Mouse (Mus musculus) adrenal gland, postnatal 10 days (tissue): ENCODE results near the gene Mgam. TPM values are rescaled to one million over a fixed set of nuclear protein-coding genes. Genes with fewer than 3 reads are reported as not detected.
"Not testable (repeated sequence)": the region's sequence is repeated elsewhere in the genome, so short reads cannot be mapped to it uniquely, and the experiment has no call there.

Experiments
- DNase-seq: peaks from one replicate; pipeline ENCODE4 v3.0.0; 2021; ENCODE audit warnings: mixed read lengths
- long read RNA-seq, 2 experiments: library from polyadenylated mRNA; stranded (forward); transcript quantifications; one replicate each; pipeline ENCODE4 v2.0.0; 2021
- total RNA-seq, 2 experiments: library from RNA; stranded (reverse); gene quantifications; 2 replicates each; pipeline ENCODE4 v1.2.3; 2021

The Mgam gene
- total RNA-seq, result 10 to 100 TPM in 1 of 2 experiments, 1 to 10 TPM in 1; 6.8 to 11.1 TPM
- long read RNA-seq, experiment 1, result 0 reads
- long read RNA-seq, experiment 2, partial matches to known transcripts, result 2 of 2 reads
- long read RNA-seq, experiment 2, other reads (novel, unspliced or antisense), result 0 of 2 reads

DNA sequence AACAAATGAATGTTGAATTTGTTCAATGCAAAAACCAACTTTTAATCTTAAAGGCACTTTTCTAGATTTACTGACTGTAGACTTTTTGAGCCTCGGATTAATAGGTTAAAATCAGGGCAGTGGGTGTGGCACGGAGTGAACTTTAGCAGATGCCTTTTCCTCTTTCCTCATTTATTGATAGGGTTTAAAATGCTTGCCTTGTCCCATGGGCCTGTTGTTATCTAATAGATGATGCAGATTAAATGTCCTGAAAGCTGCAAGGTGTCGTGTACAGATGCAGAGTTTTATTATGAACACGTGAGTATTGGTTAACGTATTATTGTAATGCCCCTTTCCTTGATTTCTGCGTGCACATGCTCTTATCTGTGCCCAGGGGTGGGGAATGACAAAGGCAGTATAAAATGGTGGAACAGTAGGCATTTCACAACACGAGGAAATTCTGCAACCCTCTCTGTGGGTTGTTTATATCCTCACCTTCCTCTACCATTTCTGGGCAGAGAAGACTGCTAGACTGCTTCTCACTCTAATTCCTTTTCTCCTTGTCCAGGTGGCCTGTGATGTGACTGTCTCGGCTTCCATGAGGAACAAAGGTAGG is at the start of gene Mgam:
Gene Mgam, plus strand, starts transcription at position 426 of the 595 bp plus-strand sequence.
- no peak for DNase-seq

DNA sequence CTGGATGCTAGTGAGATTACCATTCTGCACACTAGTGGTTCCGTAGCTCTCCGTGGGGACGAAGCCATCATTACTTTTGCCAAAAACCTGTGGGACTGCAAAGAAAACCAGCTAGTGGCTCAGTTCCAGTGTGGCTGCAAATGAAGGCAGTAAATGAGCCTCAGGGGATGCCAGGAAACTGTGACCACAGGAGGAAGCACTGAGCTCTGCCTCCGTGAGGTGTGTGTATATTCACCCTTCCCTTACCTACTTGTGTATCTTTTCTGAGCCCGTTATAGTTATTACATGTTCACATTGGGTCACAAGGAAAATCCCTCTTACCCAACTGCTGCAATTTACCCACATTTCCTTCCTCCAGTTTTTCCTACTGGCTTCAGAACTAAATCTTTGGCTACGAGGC is 44.3 kb upstream of the Mgam start:
- DNase-seq, result no peak

DNA sequence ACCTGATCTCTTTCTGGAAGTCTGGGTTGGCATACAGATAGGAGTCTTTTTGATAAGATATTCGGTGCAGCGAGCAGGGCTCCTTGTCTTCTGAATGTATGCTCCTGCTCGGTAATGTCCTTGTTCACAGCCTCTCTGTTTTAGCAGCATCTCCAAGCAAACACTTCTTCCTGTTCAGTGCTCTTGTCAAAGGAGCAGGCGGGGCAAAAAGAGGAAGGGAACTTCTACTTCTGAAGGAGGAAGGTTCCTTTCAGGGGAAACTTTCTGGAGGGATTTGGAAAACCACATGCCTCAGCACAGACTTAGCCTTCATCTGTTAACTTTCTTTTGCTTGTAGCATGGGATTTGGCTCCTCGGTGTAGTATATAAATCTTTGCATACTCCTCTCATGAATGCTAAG is 43.0 kb upstream of the Mgam start, which contains the start of gene Clec5a:
Gene Clec5a, minus strand, starts transcription at position 177 of the 400 bp plus-strand sequence.
- no peak for DNase-seq

DNA sequence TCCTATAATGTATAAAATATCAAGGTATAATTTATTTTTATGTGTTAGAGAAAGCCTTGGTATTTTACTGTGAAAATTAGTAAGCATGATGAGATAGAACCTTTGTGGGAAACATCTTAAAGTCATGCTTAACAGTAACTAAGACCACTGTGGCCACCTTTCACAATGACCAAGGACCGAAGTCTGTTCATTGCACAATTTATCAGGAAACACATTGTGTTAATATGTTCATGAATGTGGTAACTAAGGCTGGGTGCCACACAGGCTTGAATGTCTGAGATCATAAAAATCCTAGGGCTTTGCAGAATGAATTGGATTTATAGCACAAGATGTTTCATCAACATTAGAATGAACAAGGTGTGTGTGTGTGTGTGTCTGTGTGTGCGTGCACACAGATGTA is 40.3 kb upstream of the Mgam start:
- no peak for DNase-seq

DNA sequence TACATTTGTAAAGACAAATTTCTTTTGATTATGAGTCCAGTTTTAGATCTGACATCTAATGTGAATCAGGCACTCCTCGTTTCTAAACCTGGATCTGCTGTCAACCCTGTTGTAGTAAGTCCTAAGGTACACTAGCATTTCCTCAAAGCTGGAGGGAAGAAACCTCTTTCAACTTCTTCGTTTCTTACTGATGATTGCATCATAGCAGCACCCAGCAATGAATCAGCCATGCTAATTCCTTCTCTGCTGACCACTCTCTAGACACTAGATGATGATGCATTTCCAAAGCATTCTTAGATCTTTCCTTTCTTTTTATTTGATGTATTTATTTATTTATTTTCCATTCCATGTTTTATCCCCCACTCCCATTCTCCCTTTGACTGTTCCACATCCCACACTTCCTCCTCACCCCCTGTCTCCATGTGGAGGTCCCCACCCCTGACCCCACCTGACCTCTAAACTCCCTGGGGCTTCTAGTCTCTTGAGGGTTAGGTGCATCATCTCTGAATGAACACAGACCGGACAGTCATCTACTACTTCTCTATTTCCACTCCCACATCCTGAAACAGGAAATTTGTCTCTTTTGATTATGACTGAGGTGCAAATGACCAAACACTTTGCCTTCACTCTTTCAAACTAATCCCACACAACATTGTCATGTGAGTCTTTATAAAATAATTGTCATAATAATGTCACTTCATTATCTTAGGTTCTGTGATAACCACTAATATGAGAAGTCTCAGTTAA is 33.7 kb upstream of the Mgam start:
- DNase-seq, result no peak

DNA sequence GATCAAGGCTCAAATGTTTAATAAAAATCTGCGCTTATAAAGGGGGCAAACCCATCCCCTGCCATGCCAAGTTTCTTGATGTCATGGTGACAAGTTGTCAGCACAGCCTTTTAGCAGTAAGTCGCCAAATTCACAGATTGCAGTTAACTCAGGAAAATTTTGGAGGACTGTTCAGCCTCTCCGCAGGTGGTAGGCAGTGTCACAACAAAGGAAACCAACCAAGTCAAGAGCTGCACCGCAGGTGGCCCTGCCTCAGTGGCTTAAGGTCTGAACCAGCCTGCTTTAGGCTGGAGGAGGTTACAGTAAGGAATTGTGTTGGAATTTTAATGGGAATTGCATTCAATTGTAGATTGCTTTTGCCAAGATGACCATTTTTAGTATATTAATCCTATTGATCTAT is 30.1 kb upstream of the Mgam start:
- not testable (repeated sequence) for DNase-seq

DNA sequence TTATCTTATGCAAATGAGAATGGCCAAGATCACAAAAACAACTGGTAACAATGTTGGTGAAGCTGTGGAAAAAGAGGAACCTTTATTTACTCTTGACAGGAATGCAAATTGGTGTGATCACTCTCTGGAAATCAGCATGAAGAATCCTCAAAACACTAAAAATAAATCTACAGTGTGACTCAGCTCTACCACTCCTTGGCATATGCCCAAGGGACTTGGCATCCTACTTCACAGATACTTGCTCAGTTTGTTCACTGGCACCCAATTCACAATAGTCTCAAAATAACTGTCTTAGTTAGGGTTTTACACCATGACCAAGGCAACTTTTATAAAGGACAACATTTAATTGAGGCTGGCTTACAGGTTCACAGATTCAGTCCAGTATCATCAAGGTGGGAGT is 21.2 kb upstream of the Mgam start:
- DNase-seq, result peak; percentile 53

DNA sequence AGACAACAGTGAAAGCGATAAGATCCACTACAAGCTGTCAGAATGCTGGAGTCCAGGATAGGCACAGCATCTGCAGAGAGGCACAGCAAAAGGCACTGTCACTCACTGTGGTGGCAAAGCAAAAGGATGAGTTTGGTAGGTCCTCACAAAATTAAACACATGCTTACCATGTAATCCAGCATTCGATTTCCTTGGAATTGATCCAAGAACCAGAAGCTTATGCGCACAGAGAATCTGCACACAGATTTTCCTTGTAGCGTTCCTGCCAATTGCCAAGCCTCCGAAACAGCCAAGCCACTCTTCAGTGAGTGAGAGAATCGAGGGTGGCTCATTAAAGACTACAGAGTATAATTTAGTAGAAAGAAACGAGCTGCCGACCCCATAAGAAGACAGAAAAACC is 18.4 kb upstream of the Mgam start:
- DNase-seq, result no peak

DNA sequence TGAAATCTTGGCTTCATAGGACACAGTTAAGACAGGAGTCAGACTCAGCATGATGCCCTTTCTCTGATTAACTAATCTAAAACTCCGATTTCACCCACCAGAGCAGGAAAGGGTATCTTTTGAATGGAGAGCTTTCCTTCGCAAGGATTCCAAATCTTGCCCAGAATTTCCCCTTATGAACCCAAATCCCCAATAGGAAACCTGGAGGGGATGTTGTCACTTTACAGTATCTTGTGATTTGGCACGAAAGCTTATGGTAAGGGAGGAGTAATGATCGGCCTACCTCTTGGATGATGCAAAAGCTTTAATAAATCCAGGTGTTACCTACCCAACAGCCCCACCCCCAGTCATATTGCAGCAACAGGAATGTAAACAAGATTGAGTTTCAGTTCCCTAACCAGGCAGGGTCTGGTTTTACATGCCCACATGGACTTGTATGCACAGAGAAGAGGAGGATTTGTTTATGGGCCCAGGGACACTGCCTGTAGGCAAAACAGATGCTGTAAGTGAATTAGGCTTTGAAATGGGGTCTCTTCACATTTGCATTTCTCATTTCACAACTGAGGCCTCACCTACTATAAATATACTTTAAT is 15.3 kb upstream of the Mgam start, which contains the start of gene Tas2r138:
Gene Tas2r138, minus strand, starts transcription at position 51 of the 593 bp plus-strand sequence.
- no peak for DNase-seq

DNA sequence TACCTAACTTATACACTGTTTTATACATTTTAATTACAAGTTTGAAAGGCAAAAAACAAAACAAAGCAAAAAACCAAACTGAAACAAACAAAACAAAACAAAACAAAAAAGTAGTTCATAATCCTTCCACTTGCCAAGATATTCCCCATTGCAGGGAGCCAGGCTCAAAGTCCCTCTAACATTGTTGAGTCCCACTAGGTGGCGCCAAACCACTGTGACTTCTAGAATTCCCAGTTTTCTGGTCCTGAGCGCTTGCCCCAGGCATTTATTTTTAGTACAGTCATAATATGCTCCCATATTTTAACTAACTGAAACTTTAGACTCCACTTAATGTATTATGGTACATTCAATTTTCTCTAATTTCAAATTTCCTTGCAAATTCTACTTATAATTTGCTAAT is 10.7 kb upstream of the Mgam start:
- DNase-seq, result peak; percentile 84

DNA sequence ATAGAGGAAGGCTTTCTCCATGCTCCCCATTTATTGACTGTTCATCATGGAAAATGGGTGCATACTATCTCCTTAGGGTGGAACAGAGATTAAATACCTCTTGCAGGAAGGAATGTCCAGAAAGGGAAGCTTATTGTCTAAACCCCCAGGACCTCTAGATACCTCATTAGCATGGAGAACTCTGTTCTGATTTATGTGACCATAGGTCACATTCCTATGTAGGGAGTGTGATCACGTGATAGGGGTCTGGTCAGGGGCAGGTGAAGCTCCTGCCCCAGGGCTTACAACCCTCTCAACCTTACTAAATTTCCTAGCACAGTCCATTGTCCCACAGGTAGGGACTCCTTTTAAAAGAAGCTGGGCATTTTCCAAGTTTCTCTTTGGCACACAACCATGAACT is 2.5 kb upstream of the Mgam start:
- no peak for DNase-seq

DNA sequence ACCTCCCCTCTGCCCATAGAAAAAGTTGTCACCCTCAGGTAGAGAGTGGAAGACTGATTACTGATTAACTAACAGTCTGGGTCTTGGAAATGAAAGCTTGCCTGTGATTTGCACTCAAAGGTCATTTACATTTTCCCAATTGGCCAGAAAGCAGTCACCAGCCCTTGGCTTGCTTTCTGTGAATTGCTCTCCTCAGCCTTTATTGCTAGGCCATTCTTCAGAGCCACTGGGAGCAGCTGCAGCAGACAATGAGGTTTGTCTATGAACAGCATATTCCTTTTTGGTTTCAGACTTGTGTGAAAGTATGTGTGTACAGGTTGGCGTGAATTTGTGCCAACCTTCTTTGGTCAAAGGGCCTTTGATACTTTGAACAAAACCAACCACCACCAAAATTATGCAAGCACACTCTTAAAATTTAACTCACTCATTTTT is 6.0 kb downstream of the Mgam start:
- DNase-seq, result no peak

DNA sequence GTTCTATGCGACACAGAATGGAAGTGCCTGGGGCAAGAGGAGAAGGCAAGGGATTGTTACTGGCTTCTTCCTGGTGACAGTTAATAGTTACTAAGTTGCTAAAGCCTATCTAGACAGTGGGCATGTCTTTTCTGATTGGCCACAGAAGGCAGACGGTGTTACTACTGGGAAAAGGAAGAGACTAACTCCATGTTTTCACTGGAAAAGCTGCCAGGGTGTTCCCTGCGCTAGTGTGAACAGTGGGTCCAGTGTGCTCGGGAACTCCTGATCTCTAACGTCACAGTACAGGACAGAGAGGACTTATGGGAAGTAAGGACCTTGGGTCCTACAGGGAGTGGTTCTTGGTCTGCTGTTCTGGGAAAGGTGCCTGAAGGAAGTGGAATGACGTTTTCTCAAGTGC is 6.9 kb downstream of the Mgam start:
- DNase-seq, result no peak

DNA sequence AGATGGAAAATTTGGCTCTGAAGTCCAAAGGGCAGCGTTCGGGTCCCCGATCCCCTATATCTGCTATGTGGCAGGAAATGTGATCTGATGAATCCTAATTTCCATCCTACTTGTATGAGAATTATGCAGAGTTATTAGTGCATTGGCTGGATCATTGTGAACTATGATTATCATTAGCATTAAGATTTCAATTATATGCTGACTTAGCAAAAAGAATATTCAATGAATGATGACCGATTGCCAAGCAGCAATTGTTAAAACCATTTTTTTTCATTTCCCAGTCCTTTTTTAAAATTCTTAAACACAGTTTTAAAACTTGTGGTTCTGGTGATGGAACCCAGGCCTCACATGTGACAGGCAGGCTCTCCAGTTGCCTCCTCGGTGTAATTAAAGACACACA is 9.1 kb downstream of the Mgam start:
- DNase-seq, result no peak

DNA sequence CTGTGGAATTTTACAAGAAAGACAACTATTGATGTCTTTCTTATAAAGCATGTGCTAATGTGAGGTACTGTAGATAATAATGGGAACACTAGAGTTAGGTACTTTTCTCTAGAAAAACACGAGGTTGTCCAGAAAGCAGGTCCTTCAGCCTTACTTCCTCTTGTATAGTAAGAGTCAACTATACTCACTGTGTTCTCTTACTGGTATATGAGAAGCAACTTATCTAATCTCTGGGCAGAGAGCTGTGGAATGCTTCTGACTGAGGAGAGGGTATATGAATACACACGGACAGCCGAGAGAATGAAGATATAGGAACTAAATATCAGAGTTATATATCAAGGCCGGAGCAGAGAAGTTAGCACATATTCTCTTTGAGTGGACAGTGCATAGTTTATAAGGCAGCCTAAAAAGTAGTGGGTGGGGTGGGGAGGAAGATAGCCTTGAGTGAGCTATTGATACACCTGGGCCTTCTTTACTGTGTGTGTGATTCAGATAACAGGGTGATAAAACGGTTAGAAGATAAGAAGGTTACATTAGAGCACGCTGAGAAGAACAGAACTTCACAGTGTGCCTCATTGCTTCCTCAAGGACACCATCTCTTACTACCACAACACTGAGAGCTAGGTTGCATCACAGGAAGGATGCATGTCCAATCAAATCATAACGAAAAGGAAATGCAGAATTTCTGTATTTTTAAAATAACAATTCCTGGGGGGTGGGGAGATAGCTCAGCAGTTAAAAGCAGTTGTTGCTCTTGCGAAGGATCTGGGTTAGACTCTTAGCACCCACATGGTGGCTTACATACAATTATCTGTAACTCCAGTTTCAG is 12.3 kb downstream of the Mgam start:
- no peak for DNase-seq

DNA sequence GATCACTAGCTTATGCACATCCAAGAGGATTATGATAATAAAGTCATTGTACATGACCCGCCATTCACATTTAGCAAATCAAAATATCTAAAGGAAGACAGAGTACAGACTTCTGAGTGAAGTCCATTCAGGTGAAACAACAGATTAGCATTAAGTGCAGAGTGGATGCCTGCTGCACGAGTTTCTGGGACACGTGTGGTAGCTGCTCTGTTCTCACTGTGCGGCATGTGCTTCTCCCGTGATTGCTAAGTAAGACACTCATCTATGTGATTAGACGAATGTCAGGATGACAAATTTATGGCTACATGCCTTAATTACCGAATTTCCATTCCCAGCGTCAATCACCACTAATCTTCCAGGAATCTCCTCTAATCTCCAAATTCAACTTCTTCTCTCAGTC is 17.1 kb downstream of the Mgam start:
- DNase-seq, result no peak

DNA sequence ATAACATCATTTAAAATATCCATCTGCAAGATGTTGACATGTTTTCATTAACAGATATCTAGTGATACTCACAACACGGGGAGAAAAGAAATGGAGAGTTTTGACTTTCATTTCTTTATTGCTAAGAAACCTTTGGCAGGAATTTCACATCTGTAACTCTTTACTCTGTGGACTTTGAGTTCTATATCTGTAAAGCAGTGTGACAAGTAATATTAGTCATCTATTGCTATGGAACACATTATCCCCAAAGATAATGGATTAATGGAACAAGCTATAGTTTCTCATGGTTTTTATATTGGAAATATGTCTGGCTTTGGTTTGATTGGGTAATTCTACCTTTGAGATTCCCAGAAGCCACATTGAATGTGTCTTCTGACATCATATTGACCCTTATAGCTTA is 22.3 kb downstream of the Mgam start:
- no peak for DNase-seq

DNA sequence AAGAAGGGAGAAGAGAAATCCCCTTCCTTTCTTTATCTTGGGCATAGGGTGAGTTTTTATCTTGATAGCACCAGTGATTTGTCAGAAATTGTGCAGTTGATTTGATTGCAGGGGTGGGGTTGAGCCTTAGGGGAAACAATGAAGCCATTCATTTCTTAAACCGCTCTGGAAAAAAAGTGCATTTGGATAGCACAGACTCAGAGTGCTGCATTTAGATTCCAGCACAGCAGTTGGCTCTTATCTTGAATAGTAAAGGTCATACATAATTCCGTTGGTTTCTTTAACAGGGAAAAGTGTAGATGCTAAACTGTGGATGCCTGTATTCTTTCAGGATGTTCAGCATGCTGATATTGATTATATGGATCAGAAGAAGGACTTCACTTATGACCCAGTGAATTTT is 32.3 kb downstream of the Mgam start:
- DNase-seq, result no peak

DNA sequence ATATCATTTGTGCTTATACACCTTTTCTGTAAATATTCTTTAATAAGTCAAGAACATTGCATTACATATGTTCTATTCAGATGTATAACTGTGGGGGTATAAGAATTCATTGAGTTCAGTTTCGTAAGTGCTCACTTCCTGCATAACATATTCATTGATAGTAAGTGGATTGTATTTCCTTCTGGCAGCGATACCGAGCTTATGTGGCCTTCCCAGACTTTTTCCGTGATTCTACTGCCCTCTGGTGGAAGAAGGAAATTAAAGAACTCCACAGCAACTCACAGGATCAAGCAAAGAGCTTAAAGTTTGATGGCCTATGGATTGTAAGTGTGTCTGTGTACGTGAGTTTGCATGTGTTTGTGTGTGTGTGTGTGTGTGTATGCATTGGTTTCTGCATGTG is 60.5 kb downstream of the Mgam start:
- peak; percentile 52 for DNase-seq

DNA sequence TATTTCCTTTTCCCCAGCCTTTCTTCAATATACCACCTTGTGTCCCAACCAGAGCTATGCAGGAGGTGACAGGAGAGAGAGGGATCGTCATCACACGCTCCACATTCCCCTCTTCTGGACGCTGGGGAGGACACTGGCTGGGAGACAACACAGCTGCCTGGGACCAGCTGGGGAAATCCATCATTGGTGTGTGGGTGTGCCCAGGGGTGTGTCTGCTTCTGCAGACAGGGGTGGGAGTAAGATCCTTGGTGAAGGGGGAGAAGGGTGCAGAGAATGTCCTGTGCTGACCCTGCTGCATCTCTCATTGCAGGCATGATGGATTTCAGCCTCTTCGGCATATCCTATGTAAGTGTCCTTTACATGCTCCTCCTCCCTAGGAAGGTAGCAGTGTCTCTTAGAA is 63.4 kb downstream of the Mgam start:
- DNase-seq, result not testable (repeated sequence)

DNA sequence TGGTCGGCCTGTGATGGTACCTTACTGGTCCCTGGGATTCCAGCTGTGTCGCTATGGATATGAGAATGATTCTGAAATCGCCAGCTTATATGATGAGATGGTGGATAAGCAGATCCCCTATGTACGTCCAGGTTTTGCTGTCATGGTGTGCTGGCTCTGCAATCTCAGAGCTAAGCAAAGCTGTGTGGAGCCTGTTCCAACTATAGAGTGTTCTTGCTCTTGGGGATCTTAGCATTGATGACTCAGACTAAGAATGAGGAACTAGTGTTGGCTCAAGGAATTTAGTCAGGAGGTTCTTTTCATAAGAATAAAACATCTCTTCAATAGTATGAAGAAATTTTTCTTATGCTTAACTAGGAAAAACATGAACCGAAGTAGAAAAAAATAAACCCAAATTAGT is 84.9 kb downstream of the Mgam start:
- DNase-seq, result not testable (repeated sequence)

DNA sequence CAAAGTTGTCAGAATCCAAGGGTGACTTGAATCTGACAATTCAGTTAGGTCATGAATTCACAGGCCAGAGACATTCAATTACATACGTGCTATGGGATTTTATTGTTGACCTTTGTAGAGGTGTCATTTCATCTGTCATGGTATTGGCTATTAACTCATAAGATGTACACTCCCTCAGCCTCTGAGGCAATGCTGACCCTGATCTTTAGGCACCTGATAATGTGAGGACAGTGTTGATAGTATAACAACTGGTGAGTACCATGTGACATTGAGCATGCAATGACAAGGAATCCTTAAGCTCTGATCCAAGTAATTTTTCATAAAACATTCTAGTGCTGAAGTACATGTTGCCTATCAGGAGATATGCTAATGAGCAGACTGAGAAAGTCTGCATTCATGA is 87.1 kb downstream of the Mgam start:
- DNase-seq, result no peak
